Mouse (Mus musculus) forebrain, embryonic 13.5 days (tissue): ENCODE data around the gene Tesc. TPM values are rescaled to one million over a fixed set of nuclear protein-coding genes. Genes with fewer than 3 reads are reported as not detected.

Experiments
- ATAC-seq: fragments of 200-750 bp; cut with Nextera tagmentation; 2 replicates; pipeline ENCODE4 v1.8.0; 2017
- H3K27ac ChIP-seq: fragments of 300-500 bp; sonication (generic); 2 replicates; pipeline ENCODE4 v1.5.1; 2015; ENCODE audit warnings: inconsistent platforms, mild to moderate bottlenecking, moderate library complexity
- H3K27me3 ChIP-seq: fragments of 300-500 bp; sonication (generic); 2 replicates; pipeline ENCODE4 v1.6.1; 2015; ENCODE audit warnings: mild to moderate bottlenecking, inconsistent platforms
- H3K36me3 ChIP-seq: fragments of 300-500 bp; sonication (generic); 2 replicates; pipeline ENCODE4 v1.6.1; 2015; ENCODE audit warnings: mild to moderate bottlenecking, inconsistent platforms; ENCODE audit not compliant: poor library complexity, severe bottlenecking
- H3K4me1 ChIP-seq: fragments of 300-500 bp; sonication (generic); 2 replicates; pipeline ENCODE4 v1.6.1; 2015; ENCODE audit warnings: inconsistent platforms
- H3K4me2 ChIP-seq: fragments of 300-500 bp; sonication (generic); 2 replicates; pipeline ENCODE4 v1.6.1; 2015; ENCODE audit warnings: inconsistent platforms, mild to moderate bottlenecking, moderate library complexity
- H3K4me3 ChIP-seq: fragments of 300-500 bp; sonication (generic); 2 replicates; pipeline ENCODE4 v1.5.1; 2015; ENCODE audit warnings: mild to moderate bottlenecking, inconsistent platforms
- H3K9ac ChIP-seq: fragments of 300-500 bp; sonication (generic); 2 replicates; pipeline ENCODE4 v1.6.1; 2015; ENCODE audit warnings: mild to moderate bottlenecking, inconsistent platforms
- H3K9me3 ChIP-seq: fragments of 300-500 bp; sonication (generic); replicated peaks from 2 replicates; pipeline ENCODE4 v1.6.1; 2016; ENCODE audit warnings: inconsistent platforms
- WGBS: fragments of 180-500 bp; shearing (Covaris S2); methylation state at CpG from one replicate; pipeline ENCODE4 v1.1.7; 2015; 5-methylcytosine and 5-hydroxymethylcytosine counted together
- polyA plus RNA-seq: library from polyadenylated mRNA; unstranded; fragments of >200 nt; fragmentation: Nextera tagmentation; extraction: Ambion mirVana; gene quantifications from 2 replicates; pipeline ENCODE4 v1.2.1, GENCODE M21; 2015

Tesc gene
- polyA plus RNA-seq, 1 experiment from 2014 or later = 4.5 TPM

GRCm38 (mm10) chr5:117996581-117996980, 31.0 kb upstream of the Tesc start:
- no peak for ATAC-seq

GRCm38 (mm10) chr5:117997434-117997970, 30.0 kb upstream of the Tesc start:
- ATAC-seq = no peak
- Histone ChIP-seq H3K4me3 (no peak overlapping the region), H3K4me2 (no peak overlapping the region), H3K4me1 (no peaks in the 10 kb centered on the region), H3K27me3 (no peaks in the 10 kb centered on the region), H3K9me3 (no peaks in the 10 kb centered on the region), H3K36me3 (peaks cover 97% of the 10 kb centered on the region), H3K27ac (no peak overlapping the region), H3K9ac (no peak overlapping the region)
- 44% methylated on average over 10 of the region's 10 CpGs for WGBS

More at GRCm38 (mm10) chr5:117996581-117996980, 31.0 kb upstream of the Tesc start:
- no peaks in the 10 kb centered on the region for H3K9me3 ChIP-seq
- WGBS = 86% methylated on average over 6 of the region's 6 CpGs
- no peaks in the 10 kb centered on the region for H3K27me3 ChIP-seq
- no peak overlapping the region for H3K4me2 ChIP-seq
- no peak overlapping the region for H3K4me3 ChIP-seq
- no peak overlapping the region for H3K27ac ChIP-seq
- no peaks in the 10 kb centered on the region for H3K4me1 ChIP-seq
- H3K36me3 ChIP-seq = peaks cover 97% of the 10 kb centered on the region
- H3K9ac ChIP-seq = no peak overlapping the region

DNA sequence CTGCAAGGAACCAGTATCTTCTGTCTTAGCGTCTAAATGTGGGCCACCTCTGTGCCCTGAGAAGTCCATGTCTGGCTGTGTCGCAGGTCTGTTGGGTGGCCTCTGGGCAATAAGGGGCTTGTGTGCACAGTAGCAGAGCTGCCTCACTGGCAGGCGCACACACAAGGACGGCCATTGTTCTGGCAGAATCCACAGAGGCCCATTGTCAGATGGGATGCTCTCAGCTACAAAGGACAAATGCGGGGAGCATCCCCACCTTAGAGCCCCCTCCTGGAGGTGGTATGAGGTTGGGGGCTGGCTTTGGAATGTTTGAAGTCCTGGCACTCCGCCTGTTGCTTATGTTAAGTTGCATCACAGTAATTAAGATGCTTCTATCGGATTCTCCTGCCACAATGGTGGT, 28.5 kb upstream of the Tesc start:
- Histone ChIP-seq H3K4me2 (no peak overlapping the region), H3K27me3 (no peaks in the 10 kb centered on the region), H3K9me3 (no peaks in the 10 kb centered on the region), H3K27ac (no peak overlapping the region), H3K4me1 (no peaks in the 10 kb centered on the region), H3K4me3 (no peak overlapping the region), H3K9ac (no peak overlapping the region), H3K36me3 (peaks cover 98% of the 10 kb centered on the region)
- WGBS = 75% methylated on average over 7 of the region's 7 CpGs
- no peak for ATAC-seq

DNA sequence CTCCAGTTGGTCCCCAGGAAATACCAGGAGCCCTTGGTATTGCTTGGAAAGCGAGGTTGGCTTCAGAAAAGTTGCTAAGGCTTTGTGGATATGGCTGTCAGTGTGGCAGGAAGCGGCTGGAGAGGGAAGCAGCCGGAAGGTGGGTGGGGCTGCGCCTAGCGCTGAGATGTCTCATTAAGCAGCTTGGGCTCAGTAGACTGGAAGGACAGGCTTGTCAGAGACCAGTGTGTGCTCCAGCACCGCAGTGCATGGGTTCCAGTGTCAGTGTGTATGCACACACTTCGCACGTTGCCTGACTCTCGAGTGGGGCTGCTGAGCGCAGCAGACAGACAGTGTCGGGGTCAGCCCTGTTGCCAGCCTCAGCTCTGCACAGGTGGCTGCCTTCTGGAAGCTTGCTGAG, 28.0 kb upstream of the Tesc start:
- Histone ChIP-seq H3K4me3 (no peak overlapping the region), H3K27ac (no peak overlapping the region), H3K9ac (no peak overlapping the region), H3K27me3 (no peaks in the 10 kb centered on the region), H3K9me3 (no peaks in the 10 kb centered on the region), H3K4me2 (no peak overlapping the region), H3K4me1 (no peaks in the 10 kb centered on the region), H3K36me3 (peaks cover 98% of the 10 kb centered on the region)
- WGBS = 83% methylated on average over 11 of the region's 11 CpGs
- ATAC-seq = no peak

DNA sequence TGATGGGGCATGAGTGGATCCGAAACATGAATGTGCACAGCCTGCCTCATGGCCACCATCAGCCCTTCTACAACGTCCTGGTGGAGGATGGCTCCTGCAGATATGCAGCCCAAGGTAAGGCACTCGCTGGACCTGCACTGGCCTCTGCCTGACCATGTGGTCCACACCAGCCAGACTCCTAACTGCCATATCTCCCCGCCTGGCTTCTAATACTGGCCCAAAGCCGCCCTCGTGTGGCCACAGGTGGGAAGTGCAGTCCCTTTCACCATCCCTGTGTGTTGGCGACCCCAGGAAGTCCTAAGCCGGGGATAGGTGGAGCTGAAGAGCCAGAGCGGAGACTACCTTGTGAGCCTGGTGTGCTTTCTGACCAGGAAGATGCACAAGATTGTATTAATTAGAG, 25.5 kb upstream of the Tesc start:
- H3K9ac ChIP-seq = no peak overlapping the region
- H3K4me2 ChIP-seq = no peak overlapping the region
- no peak overlapping the region for H3K4me3 ChIP-seq
- peak; percentile 46; the same call in 1 of the 2 replicates for ATAC-seq
- peaks cover 99% of the 10 kb centered on the region for H3K36me3 ChIP-seq
- H3K27me3 ChIP-seq = no peaks in the 10 kb centered on the region
- 30% methylated on average over 9 of the region's 9 CpGs for WGBS
- H3K9me3 ChIP-seq = no peaks in the 10 kb centered on the region
- no peaks in the 10 kb centered on the region for H3K4me1 ChIP-seq
- no peak overlapping the region for H3K27ac ChIP-seq

- ATAC-seq = no peak
- Histone ChIP-seq H3K9me3 (no peaks in the 10 kb centered on the region), H3K4me3 (no peak overlapping the region), H3K27me3 (no peaks in the 10 kb centered on the region), H3K4me1 (no peaks in the 10 kb centered on the region), H3K36me3 (peaks cover 99% of the 10 kb centered on the region), H3K27ac (no peak overlapping the region), H3K9ac (no peak overlapping the region), H3K4me2 (no peak overlapping the region)
- 69% methylated on average over 8 of the region's 8 CpGs for WGBS
Observed at GRCm38 (mm10) chr5:118004619-118005018, 22.9 kb upstream of the Tesc start.

GRCm38 (mm10) chr5:118005728-118006127, 21.8 kb upstream of the Tesc start:
- Histone ChIP-seq H3K9ac (no peak overlapping the region), H3K36me3 (peaks cover 97% of the 10 kb centered on the region), H3K4me3 (no peak overlapping the region), H3K9me3 (no peaks in the 10 kb centered on the region), H3K27me3 (no peaks in the 10 kb centered on the region), H3K4me1 (0 out of 2 replicates have a peak, but pooled peaks cover 6% of the 10 kb centered on the region), H3K27ac (no peak overlapping the region), H3K4me2 (no peak overlapping the region)
- ATAC-seq = no peak
- 73% methylated on average over 1 of the region's 1 CpGs for WGBS

- Histone ChIP-seq H3K36me3 (peaks cover 76% of the 10 kb centered on the region), H3K4me3 (no peak overlapping the region), H3K4me1 (peaks cover 19% of the 10 kb centered on the region), H3K27me3 (no peaks in the 10 kb centered on the region), H3K9me3 (no peaks in the 10 kb centered on the region), H3K9ac (no peak overlapping the region), H3K27ac (no peak overlapping the region), H3K4me2 (no peak overlapping the region)
- ATAC-seq = no peak
- WGBS = 94% methylated on average over 13 of the region's 13 CpGs
Observed at GRCm38 (mm10) chr5:118008344-118008743, 19.2 kb upstream of the Tesc start.

GRCm38 (mm10) chr5:118010872-118011271, 16.7 kb upstream of the Tesc start:
- Histone ChIP-seq H3K9me3 (no peaks in the 10 kb centered on the region), H3K36me3 (peaks cover 51% of the 10 kb centered on the region), H3K27ac (no peak overlapping the region; the same call in 1 of the 2 replicates), H3K4me3 (no peak overlapping the region), H3K9ac (peak overlapping the region; percentile 21; the same call in 1 of the 2 replicates), H3K4me2 (no peak overlapping the region), H3K4me1 (peaks cover 35% of the 10 kb centered on the region), H3K27me3 (no peaks in the 10 kb centered on the region)
- 89% methylated on average over 7 of the region's 7 CpGs for WGBS
- ATAC-seq = no peak

- Histone ChIP-seq H3K27ac (peak overlapping the region; percentile 48; the same call in 1 of the 2 replicates), H3K9me3 (no peaks in the 10 kb centered on the region), H3K4me2 (no peak overlapping the region), H3K4me1 (peaks cover 35% of the 10 kb centered on the region), H3K27me3 (no peaks in the 10 kb centered on the region), H3K36me3 (peaks cover 42% of the 10 kb centered on the region), H3K9ac (no peak overlapping the region), H3K4me3 (no peak overlapping the region)
- WGBS = 57% methylated on average over 7 of the region's 7 CpGs
- peak; percentile 27; the same call in 1 of the 2 replicates for ATAC-seq
Observed at GRCm38 (mm10) chr5:118011796-118012195, 15.7 kb upstream of the Tesc start.

DNA sequence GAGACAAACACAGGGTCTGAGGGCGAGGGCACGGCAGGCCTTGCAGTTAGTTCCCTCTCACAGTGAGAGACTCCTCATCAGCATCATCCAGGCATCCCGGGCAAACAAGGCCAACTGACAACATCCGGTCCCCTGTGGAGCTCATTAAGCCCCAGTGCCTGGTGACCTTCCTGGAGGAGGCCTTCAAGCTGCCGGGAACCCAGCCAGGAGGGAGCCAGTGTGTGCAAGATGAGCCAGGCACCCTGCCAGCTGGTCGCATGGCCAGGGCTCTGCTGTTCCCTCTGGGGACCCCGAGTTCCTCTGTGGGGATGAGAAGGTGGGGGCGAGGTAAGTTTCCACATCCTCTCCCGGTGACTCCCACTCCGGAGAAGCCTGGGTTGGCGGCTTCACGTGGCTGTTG, 12.5 kb upstream of the Tesc start:
- no peak overlapping the region; the same call in 1 of the 2 replicates for H3K27ac ChIP-seq
- peaks cover 12% of the 10 kb centered on the region for H3K36me3 ChIP-seq
- peaks cover 35% of the 10 kb centered on the region for H3K4me1 ChIP-seq
- ATAC-seq = peak; percentile 9; the same call in 1 of the 2 replicates
- H3K9ac ChIP-seq = peak overlapping the region; percentile 26; the same call in 1 of the 2 replicates
- 0 out of 2 replicates have a peak overlapping the region, but pooled peaks have one; percentile 7 for H3K4me2 ChIP-seq
- H3K4me3 ChIP-seq = no peak overlapping the region
- 21% methylated on average over 12 of the region's 12 CpGs for WGBS
- no peaks in the 10 kb centered on the region for H3K27me3 ChIP-seq
- H3K9me3 ChIP-seq = no peaks in the 10 kb centered on the region

DNA sequence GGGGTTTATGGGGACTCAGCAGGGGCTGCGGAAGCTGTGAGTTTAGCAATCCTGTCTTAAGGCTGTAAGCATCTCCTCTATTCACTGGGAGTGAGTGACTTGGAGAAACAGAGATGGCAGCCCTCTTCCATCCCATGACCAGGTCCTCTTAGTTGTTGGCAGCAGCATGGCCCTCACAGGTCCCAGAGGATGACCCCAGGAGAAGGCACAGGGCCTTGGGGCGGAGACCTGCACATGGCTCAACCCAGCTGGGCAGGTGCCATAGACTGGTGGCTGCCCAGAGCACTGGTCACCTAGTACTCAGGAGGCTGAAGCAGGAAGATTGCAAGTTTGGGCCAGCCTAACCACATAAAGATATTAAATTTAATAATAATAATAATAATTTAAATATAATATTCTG, 11.9 kb upstream of the Tesc start:
- no peak overlapping the region for H3K9ac ChIP-seq
- no peak overlapping the region for H3K4me3 ChIP-seq
- H3K36me3 ChIP-seq = peaks cover 5% of the 10 kb centered on the region
- no peaks in the 10 kb centered on the region for H3K27me3 ChIP-seq
- ATAC-seq = no peak
- no peaks in the 10 kb centered on the region for H3K9me3 ChIP-seq
- H3K4me1 ChIP-seq = peaks cover 30% of the 10 kb centered on the region
- WGBS = 67% methylated on average over 2 of the region's 2 CpGs
- H3K4me2 ChIP-seq = no peak overlapping the region
- H3K27ac ChIP-seq = no peak overlapping the region

DNA sequence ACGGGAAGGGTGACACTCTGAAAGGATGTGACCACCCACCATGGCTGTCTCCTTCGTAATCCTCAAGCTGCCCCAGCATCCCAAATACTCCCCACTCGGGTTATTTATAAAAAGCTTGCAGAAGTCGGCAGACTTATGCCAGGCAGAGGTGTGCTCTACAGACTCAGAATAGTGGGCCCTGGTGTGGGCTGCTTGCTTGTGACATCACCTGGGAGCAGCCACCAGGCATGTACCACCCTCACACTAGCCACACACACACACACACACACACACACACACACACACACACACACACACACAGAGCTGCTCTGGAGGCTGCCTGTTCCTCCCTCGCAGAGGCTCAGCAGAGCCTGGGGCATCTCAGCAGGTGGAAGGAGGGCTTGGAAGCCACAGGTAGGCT, 10.0 kb upstream of the Tesc start:
- Histone ChIP-seq H3K27ac (no peak overlapping the region), H3K4me2 (no peak overlapping the region), H3K9ac (no peak overlapping the region), H3K27me3 (no peaks in the 10 kb centered on the region), H3K9me3 (no peaks in the 10 kb centered on the region), H3K4me1 (peaks cover 16% of the 10 kb centered on the region), H3K4me3 (no peak overlapping the region), H3K36me3 (no peaks in the 10 kb centered on the region)
- ATAC-seq = no peak
- 60% methylated on average over 5 of the region's 5 CpGs for WGBS
